Mouse (Mus musculus) neural tube, embryonic 14.5 days (tissue): Measurements from ENCODE around the gene Atp10b. TPM values are rescaled to one million over a fixed set of nuclear protein-coding genes. Genes with fewer than 3 reads are reported as not detected.
A peak's percentile ranks its signal among the peaks of the same experiment; 100 is the strongest.

Experiments
- ATAC-seq: fragments of 200-750 bp; cut with Nextera tagmentation; 2 replicates; pipeline ENCODE4 v1.8.0; 2017; ENCODE audit warnings: low read depth, mild to moderate bottlenecking, moderate TSS enrichment, moderate library complexity
- H3K27ac ChIP-seq: fragments of 300-500 bp; sonication (generic); 2 replicates; pipeline ENCODE4 v1.5.1; 2014; ENCODE audit warnings: low read depth, mild to moderate bottlenecking, control low read depth, low read length, moderate library complexity, mixed read lengths
- H3K27me3 ChIP-seq: fragments of 300-500 bp; sonication (generic); 2 replicates; pipeline ENCODE4 v1.6.1; 2014; ENCODE audit warnings: low read length; ENCODE audit not compliant: control insufficient read depth, insufficient read depth
- H3K36me3 ChIP-seq: fragments of 300-500 bp; sonication (generic); 2 replicates; pipeline ENCODE4 v1.6.1; 2014; ENCODE audit warnings: low read length, mixed read lengths; ENCODE audit not compliant: control insufficient read depth, insufficient read depth
- H3K4me1 ChIP-seq: fragments of 300-500 bp; sonication (generic); 2 replicates; pipeline ENCODE4 v1.6.1; 2014; ENCODE audit warnings: low read length; ENCODE audit not compliant: control insufficient read depth, insufficient read depth
- H3K4me2 ChIP-seq: fragments of 300-500 bp; sonication (generic); 2 replicates; pipeline ENCODE4 v1.6.1; 2014; ENCODE audit warnings: mild to moderate bottlenecking, low read depth, low read length, control low read depth
- H3K4me3 ChIP-seq: fragments of 300-500 bp; sonication (generic); 2 replicates; pipeline ENCODE4 v1.5.1; 2014; ENCODE audit warnings: low read depth, low read length, control low read depth, mixed read lengths
- H3K9ac ChIP-seq: fragments of 300-500 bp; sonication (generic); replicated peaks from 2 replicates; pipeline ENCODE4 v1.6.1; 2014; ENCODE audit warnings: low read depth, mild to moderate bottlenecking, control low read depth, low read length, mixed read lengths
- H3K9me3 ChIP-seq: fragments of 300-500 bp; sonication (generic); 2 replicates; pipeline ENCODE4 v1.6.1; 2016; ENCODE audit warnings: low read length; ENCODE audit not compliant: control insufficient read depth
- WGBS: fragments of 180-500 bp; shearing (Covaris S2); extraction: QIAGEN DNeasy Blood & Tissue Kit; methylation state at CpG from one replicate; pipeline ENCODE4 v1.1.7; 2014; 5-methylcytosine and 5-hydroxymethylcytosine counted together
- polyA plus RNA-seq: library from polyadenylated mRNA; unstranded; fragments of >200 nt; fragmentation: Nextera tagmentation; extraction: Ambion mirVana; gene quantifications from 2 replicates; pipeline ENCODE4 v1.2.1, GENCODE M21; 2014

Gene Atp10b
- polyA plus RNA-seq, 1 experiment from 2014 or later = 0.07 TPM

- Histone ChIP-seq H3K27ac (no peak overlapping the region), H3K9me3 (no peaks in the 10 kb centered on the region), H3K27me3 (no peaks in the 10 kb centered on the region), H3K4me2 (no peak overlapping the region), H3K4me1 (no peaks in the 10 kb centered on the region), H3K9ac (no peak overlapping the region), H3K4me3 (no peak overlapping the region), H3K36me3 (no peaks in the 10 kb centered on the region)
- peak; percentile 90 for ATAC-seq
- WGBS = 45% methylated on average over 4 of the region's 4 CpGs
These were observed 67.3 kb downstream of the Atp10b start for GRCm38 (mm10) chr11:43217021-43217420.

DNA sequence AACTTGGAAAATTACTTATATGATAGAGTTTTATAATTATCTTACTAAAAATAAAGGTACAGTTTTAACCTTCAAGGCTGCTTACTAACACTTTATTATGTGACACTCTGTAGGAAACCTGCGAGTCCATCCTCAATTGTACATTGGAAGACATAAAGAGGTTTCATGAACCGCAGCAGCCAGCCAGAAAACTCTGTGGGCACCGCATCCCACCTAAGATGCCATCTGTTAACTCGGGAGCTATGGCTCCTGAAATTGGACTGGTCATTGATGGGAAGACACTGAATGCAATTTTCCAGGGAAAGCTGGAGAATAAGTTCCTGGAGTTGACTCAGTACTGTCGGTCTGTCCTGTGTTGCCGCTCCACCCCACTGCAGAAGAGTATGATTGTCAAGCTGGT is 80.6 kb downstream of the Atp10b start:
- no peak for ATAC-seq
- WGBS = 95% methylated on average over 6 of the region's 6 CpGs

GRCm38 (mm10) chr11:43232073-43232472 is 82.4 kb downstream of the Atp10b start:
- Histone ChIP-seq H3K4me3 (no peak overlapping the region), H3K9ac (no peak overlapping the region), H3K9me3 (no peaks in the 10 kb centered on the region), H3K4me2 (no peak overlapping the region), H3K27me3 (no peaks in the 10 kb centered on the region), H3K36me3 (no peaks in the 10 kb centered on the region), H3K4me1 (no peaks in the 10 kb centered on the region), H3K27ac (no peak overlapping the region)
- peak; percentile 65; the same call in 1 of the 2 replicates for ATAC-seq
- 69% methylated on average over 7 of the region's 7 CpGs for WGBS

More for the DNA sequence above, 80.6 kb downstream of the Atp10b start:
- H3K4me3 ChIP-seq = no peak overlapping the region
- no peaks in the 10 kb centered on the region for H3K27me3 ChIP-seq
- no peaks in the 10 kb centered on the region for H3K9me3 ChIP-seq
- no peaks in the 10 kb centered on the region for H3K4me1 ChIP-seq
- no peaks in the 10 kb centered on the region for H3K36me3 ChIP-seq
- H3K9ac ChIP-seq = no peak overlapping the region
- H3K27ac ChIP-seq = no peak overlapping the region
- no peak overlapping the region for H3K4me2 ChIP-seq

DNA sequence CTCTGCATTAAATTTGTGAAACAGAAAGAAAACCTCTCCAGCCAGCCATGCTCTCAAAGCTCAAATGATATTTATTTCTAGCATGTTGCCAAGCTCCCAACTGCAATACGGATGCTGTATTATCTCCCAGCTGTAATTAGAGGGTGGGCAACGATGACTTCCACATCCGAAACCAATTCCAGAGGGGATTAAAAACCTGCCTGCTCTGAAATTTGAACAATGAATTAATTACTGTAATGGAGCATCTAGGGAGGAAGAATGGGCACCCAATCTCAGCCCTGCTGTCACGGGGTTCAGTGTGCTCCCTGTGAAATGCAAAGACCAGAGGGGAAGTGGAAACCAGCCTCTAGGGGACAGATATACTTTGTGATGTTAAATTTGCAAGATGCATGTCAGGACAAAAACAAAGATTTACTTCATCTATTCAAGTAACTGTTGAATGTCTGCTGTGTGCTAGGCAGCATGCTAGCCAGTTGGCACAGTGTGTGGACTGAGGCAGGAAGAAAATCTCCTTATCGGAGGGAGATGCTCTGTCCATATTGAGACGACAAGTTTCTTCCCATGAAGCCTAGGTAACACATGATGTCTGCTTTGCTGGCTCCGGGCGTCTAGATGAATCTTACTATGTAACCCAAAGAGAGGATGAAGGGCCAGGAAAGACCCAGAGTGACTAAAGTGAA is 86.8 kb downstream of the Atp10b start:
- WGBS = 65% methylated on average over 8 of the region's 8 CpGs
- Histone ChIP-seq H3K27ac (no peak overlapping the region), H3K9me3 (no peaks in the 10 kb centered on the region), H3K27me3 (no peaks in the 10 kb centered on the region), H3K36me3 (no peaks in the 10 kb centered on the region), H3K4me3 (no peak overlapping the region), H3K9ac (no peak overlapping the region), H3K4me2 (no peak overlapping the region), H3K4me1 (no peaks in the 10 kb centered on the region)
- no peak for ATAC-seq

- WGBS = 96% methylated on average over 8 of the region's 8 CpGs
- Histone ChIP-seq H3K4me1 (no peaks in the 10 kb centered on the region), H3K9ac (no peak overlapping the region), H3K36me3 (no peaks in the 10 kb centered on the region), H3K4me3 (no peak overlapping the region), H3K4me2 (no peak overlapping the region), H3K9me3 (no peaks in the 10 kb centered on the region), H3K27ac (no peak overlapping the region), H3K27me3 (no peaks in the 10 kb centered on the region)
- ATAC-seq = no peak
These were observed 90.1 kb downstream of the Atp10b start for GRCm38 (mm10) chr11:43239804-43240203.

GRCm38 (mm10) chr11:43253034-43253433 is 103.4 kb downstream of the Atp10b start:
- H3K9me3 ChIP-seq = no peaks in the 10 kb centered on the region
- H3K9ac ChIP-seq = no peak overlapping the region
- no peak overlapping the region for H3K27ac ChIP-seq
- H3K4me3 ChIP-seq = no peak overlapping the region
- H3K4me1 ChIP-seq = no peaks in the 10 kb centered on the region
- no peak overlapping the region for H3K4me2 ChIP-seq
- no peak for ATAC-seq
- no peaks in the 10 kb centered on the region for H3K36me3 ChIP-seq
- H3K27me3 ChIP-seq = no peaks in the 10 kb centered on the region
- 47% methylated on average over 6 of the region's 6 CpGs for WGBS

DNA sequence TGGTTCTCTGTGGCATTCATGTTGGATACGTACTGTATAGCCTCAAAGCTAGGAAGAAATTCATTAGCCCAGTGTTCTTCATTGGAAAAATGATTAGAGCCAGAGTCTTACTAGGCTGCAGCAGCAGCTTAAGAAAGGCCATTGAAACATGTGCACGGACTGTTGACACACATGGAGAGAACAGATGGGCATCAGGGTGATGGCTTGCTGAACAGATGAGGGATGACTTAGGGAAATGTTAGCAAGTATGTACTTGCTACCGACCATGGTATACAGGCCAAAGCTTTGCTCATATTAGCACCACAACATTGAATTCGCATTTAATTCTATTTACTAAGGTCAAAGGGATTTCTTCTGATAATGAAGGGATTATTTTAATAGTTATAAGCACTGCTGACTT is 105.6 kb downstream of the Atp10b start:
- Histone ChIP-seq H3K36me3 (no peaks in the 10 kb centered on the region), H3K27me3 (no peaks in the 10 kb centered on the region), H3K4me2 (no peak overlapping the region), H3K9ac (no peak overlapping the region), H3K4me3 (no peak overlapping the region), H3K27ac (no peak overlapping the region), H3K9me3 (no peaks in the 10 kb centered on the region), H3K4me1 (no peaks in the 10 kb centered on the region)
- 86% methylated on average over 4 of the region's 4 CpGs for WGBS
- ATAC-seq = no peak

DNA sequence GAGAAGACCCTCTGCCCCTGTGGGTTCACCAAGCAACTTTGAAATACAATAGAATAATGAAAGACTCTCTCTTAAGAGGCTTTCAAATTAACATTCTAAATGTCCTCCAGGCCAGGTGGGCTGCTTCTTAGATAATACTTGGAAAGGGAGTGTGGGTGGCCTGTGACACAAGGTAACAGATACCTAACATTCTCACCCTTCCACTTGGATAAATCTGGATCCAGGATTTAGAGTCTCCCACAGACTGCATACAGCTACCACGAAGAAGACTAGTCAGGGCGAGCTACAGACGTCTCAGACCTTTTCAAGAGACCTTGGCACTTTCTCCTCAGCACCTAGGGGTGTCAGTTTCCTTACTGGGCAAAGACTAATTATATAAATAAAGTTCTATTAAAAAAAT is 107.6 kb downstream of the Atp10b start:
- H3K27ac ChIP-seq = no peak overlapping the region
- no peak overlapping the region for H3K4me3 ChIP-seq
- no peak for ATAC-seq
- H3K4me1 ChIP-seq = no peaks in the 10 kb centered on the region
- H3K27me3 ChIP-seq = no peaks in the 10 kb centered on the region
- WGBS = 80% methylated on average over 3 of the region's 3 CpGs
- no peaks in the 10 kb centered on the region for H3K36me3 ChIP-seq
- no peak overlapping the region for H3K9ac ChIP-seq
- no peak overlapping the region for H3K4me2 ChIP-seq
- H3K9me3 ChIP-seq = no peaks in the 10 kb centered on the region

DNA sequence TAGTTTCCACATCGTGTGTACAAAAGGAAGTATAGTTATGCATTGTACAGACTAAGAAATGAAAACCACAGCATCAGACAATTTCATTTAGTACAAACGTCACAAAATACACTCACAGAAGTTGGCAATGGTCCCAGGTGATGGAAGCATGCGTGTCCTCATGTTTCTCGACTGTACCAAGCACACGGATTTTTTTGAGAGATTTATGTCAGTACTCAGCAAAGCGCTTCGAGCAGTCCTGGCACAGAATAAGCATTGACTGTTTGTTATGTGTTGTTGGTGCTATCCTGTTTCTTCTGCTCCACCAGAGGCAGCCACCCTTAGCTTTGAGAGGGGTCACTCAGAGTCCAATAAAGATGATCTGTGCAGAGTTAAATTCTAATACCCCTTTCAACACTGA is 108.1 kb downstream of the Atp10b start:
- 79% methylated on average over 7 of the region's 7 CpGs for WGBS

More for the DNA sequence above, 108.1 kb downstream of the Atp10b start:
- no peak overlapping the region for H3K4me2 ChIP-seq
- no peak for ATAC-seq
- H3K9me3 ChIP-seq = no peaks in the 10 kb centered on the region
- H3K27ac ChIP-seq = no peak overlapping the region
- H3K27me3 ChIP-seq = no peaks in the 10 kb centered on the region
- H3K4me1 ChIP-seq = no peaks in the 10 kb centered on the region
- no peak overlapping the region for H3K9ac ChIP-seq
- no peaks in the 10 kb centered on the region for H3K36me3 ChIP-seq
- H3K4me3 ChIP-seq = no peak overlapping the region
